Mouse (Mus musculus): ENCODE data around the gene Wdtc1. TPM values are rescaled to one million over a fixed set of nuclear protein-coding genes. Genes with fewer than 3 reads are reported as not detected.

Wdtc1 gene
- 1 to 10 TPM; 4.8 to 7.6 TPM for polyA plus RNA-seq (2017; shearing (Covaris generic))

DNA sequence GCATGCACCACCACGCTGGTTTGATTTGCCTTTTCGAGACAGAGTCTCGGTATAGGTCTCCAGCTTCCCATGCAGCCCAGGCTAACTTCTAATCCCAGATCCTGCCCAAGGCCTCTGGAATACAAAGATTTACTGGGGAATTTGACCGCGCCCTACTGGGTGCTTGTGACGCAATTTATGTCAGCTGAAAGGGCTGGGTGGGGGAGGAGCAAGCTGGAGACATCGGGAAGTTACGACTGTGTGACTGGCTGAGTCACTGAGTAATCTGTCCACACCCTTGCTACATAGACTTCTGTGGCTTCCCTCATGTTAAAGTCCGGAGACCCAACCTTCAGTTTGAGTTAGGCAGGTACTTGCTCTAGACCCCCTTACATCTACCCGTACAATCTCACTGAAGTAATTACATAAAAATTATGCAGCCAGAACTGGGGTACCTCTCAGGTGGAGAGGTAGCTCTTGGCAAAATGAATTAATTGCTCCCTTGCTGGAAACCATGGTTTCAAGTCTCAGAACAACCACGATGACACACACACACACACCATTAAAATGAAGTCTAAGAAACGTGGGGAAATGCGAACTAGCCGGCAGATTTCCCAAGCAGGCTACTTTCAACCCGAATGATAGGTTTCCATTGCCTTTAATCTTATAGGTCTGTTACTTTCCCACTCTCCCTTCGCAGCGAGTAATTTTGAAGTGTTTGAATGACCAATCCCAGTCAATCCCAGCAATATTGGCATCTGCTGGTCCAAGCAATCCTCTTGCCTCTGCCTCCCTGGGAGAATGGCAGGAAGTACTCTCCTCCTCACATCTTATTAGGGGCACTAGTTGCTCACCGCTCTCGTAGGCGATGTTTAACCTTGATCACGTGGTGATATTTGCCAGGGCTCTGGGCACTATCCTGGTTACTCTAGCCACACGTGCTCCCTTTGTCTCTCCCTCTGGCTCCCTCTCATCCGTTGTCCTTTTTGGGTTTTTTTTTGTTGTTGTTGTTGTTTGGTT lies at the start of gene Wdtc1:
Gene Wdtc1, minus strand, starts transcription at position 115 of the 999 bp plus-strand sequence.

DNA sequence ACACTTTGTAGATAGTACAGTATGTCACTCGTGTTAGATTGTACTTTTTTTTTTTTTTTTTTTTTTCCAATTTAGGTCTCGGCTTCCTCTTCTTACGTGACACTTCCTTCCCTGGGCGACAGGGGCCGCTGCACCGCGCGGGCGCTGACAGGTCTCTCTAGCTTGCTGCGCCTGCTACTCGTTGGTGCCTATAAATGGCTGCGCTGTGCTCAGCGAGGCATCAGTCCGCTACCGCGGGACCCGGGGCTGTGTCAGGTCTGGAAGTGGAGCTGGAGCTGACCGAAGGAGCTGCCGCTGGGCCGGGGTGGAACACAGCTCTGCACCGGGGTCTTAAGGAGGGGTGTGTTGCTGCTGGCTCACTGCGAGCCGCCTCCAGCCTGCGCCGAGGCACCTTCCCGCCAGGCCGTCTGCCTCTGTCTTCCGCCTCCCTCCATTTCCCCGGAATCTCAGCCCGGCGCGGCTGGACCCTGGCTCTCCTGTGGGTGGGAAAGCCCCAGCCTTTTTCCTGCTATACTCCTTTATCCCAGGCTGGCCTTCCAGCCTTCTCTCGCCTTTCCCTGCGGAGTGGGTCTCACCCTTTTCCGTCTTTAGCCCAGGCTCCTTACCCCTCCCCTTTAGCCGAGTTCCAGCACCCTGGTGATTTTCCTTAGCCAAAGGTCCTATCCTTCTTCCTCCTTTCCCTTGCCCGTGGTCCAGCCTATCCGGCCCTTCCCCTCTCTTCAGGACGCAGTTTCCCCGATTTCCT lies 16.4 kb upstream of the Wdtc1 start, which contains the start of gene Slc9a1:
Gene Slc9a1, plus strand, starts transcription at position 154 of the 745 bp plus-strand sequence.

DNA sequence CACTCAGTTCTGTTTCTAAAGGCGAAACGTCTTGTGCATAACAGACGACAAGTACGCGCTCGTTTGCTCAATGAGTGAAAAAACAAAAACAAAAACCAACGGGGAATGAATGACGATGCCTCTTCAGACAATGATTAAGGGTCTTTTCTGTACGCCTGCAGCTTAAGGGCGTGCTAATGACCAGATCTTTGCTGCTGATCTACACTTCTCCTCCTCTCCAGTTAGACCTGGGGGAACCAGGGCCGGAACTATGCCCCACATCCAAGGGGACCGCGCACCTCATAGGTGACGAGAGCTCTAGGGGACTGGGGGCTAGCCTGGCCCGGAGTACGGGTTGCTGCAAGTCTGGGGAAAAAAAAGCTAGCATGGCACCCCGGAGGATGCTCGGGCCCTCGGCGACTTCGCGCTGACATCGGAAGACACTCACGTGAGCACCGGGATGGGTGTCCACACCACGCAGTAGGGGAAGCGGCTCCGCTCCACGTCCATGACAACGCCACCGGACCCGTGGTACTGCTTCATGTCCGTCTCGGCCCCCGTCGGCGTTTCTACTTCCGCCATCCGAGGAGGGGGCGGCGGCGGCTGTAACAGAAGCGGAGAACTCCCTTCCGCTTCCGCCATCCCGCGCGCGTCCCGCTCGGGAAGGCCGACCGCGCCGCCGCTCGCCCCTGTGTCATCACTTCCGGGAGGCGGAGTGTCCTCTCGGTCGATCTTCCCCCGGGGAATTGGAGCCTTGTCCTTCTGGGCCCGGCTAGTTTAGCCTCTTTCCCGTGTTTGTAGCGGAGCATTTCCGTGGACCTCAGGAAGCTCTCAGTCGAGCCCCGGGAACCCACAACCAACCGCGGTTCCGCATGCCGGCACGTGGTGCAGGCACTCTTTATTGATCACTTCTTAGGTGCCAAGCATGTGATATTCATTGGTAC lies 75.9 kb downstream of the Wdtc1 start, which contains the start of gene Tmem222:
Gene Tmem222, minus strand, starts transcription at position 689 of the 923 bp plus-strand sequence.

DNA sequence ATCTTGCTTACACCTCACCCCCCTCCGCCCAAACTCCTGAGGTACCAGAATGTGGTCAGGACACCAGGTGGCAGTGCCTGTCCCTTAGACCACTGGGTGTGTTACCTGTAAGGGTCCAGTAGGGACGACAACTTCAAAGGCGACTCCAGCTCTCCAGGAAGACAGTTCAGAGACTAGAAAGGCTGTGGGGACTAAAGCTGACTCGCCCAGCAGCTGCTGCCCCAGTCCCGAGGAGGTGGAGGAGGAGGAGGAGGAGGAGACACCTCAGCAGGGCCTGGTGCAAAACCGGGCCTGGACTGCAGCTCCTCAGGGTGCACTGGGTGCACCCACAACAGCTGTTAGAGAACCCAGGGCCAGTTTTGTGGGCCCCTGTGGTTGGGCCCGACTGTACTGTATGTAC lies 90.4 kb downstream of the Wdtc1 start, which contains the start of gene Sytl1:
Gene Sytl1, minus strand, starts transcription at position 232 of the 400 bp plus-strand sequence.

Other genes with a start within 250 kb of the Wdtc1 start
- gene Wasf2, start 223.0 kb downstream of the Wdtc1 start, polyA plus RNA-seq (2017; shearing (Covaris generic)) = 10 to 100 TPM; 67.6 to 68.6 TPM
- 1 to 10 TPM in 1 of 2 experiments, under 1 TPM in 1; 0.58 to 2.4 TPM for gene Cd164l2, start 141.3 kb downstream of the Wdtc1 start, polyA plus RNA-seq (2017; shearing (Covaris generic))
- gene Gpr3, start 140.9 kb downstream of the Wdtc1 start, polyA plus RNA-seq (2017; shearing (Covaris generic)) = under 1 TPM in 1 of 2 experiments, not detected in 1; 0.56 TPM
- gene Map3k6, start 112.7 kb downstream of the Wdtc1 start, polyA plus RNA-seq (2017; shearing (Covaris generic)) = under 1 TPM; 0.35 to 0.91 TPM
- gene Sytl1, start 90.4 kb downstream of the Wdtc1 start, polyA plus RNA-seq (2017; shearing (Covaris generic)) = 10 to 100 TPM; 30.8 to 56.2 TPM
- 10 to 100 TPM; 68.1 to 70.9 TPM for gene Tmem222, start 75.7 kb downstream of the Wdtc1 start, polyA plus RNA-seq (2017; shearing (Covaris generic))
- 10 to 100 TPM; 25.3 to 31.0 TPM for gene Slc9a1, start 16.2 kb upstream of the Wdtc1 start, polyA plus RNA-seq (2017; shearing (Covaris generic))
- gene Tent5b, start 126.7 kb upstream of the Wdtc1 start, polyA plus RNA-seq (2017; shearing (Covaris generic)) = under 1 TPM in 1 of 2 experiments, not detected in 1; 0.13 TPM
- gene Trnp1, start 145.1 kb upstream of the Wdtc1 start, polyA plus RNA-seq (2017; shearing (Covaris generic)) = under 1 TPM; 0.24 to 0.99 TPM
- 1 to 10 TPM in 1 of 2 experiments, under 1 TPM in 1; 0.87 to 2.0 TPM for gene Kdf1, start 165.5 kb upstream of the Wdtc1 start, polyA plus RNA-seq (2017; shearing (Covaris generic))
- gene Nudc, start 192.5 kb upstream of the Wdtc1 start, polyA plus RNA-seq (2017; shearing (Covaris generic)) = 100 to 1,000 TPM; 131 to 139 TPM
- gene Nr0b2, start 199.9 kb upstream of the Wdtc1 start, polyA plus RNA-seq (2017; shearing (Covaris generic)) = 1 to 10 TPM in 1 of 2 experiments, under 1 TPM in 1; 0.23 to 2.3 TPM
- 10 to 100 TPM in 1 of 2 experiments, 1 to 10 TPM in 1; 6.5 to 15.5 TPM for gene Gpatch3, start 221.3 kb upstream of the Wdtc1 start, polyA plus RNA-seq (2017; shearing (Covaris generic))
- gene Gpn2, start 230.9 kb upstream of the Wdtc1 start, polyA plus RNA-seq (2017; shearing (Covaris generic)) = 10 to 100 TPM; 12.7 to 17.2 TPM
- 10 to 100 TPM; 14.9 to 17.3 TPM for gene Sfn, start 248.7 kb upstream of the Wdtc1 start, polyA plus RNA-seq (2017; shearing (Covaris generic))

Data from inflammation-experienced regulatory T-cells (primary cell).